Mouse (Mus musculus): ENCODE measurements at regions not wholly inside any gene's neighbourhood (a gene's known extent, or its start where the extent isn't known, plus 50 kb on each side); places are given as distances from the start of the nearest gene placed in this dataset.

GRCm38 (mm10) chr4:66617743-66618736, 209.3 kb upstream of the Tlr4 start:
- no peak overlapping the region for H3K4me3 ChIP-seq (ENCODE audit: control insufficient read depth in 1 of 2, insufficient read depth in 1 of 2, low read depth in 2 of 2, low read length in 2 of 2)
- DNase-seq (ENCODE audit: low read depth, low spot score): no peak
- no peak for TF ChIP-seq ELF1 (IDR thresholded peaks at IDR 0.05; ENCODE audit: low read depth, low read length)
- TF ChIP-seq ETS1 (IDR thresholded peaks at IDR 0.05; ENCODE audit: low read depth, low read length): no peak
- no peak for TF ChIP-seq ZNF384 (IDR thresholded peaks at IDR 0.05; ENCODE audit: low read depth, low read length)
- TF ChIP-seq NELFE (IDR thresholded peaks at IDR 0.05; ENCODE audit: low read depth, low read length): no peak
- TF ChIP-seq RCOR1 (IDR thresholded peaks at IDR 0.05; ENCODE audit: low read depth, low read length): no peak
- no peak for TF ChIP-seq E2F4 (IDR thresholded peaks at IDR 0.05; ENCODE audit: borderline replicate concordance, low read depth, low read length)
- TF ChIP-seq MAX (IDR thresholded peaks at IDR 0.05; ENCODE audit: low read length): no peak
- no peak for TF ChIP-seq USF2 (IDR thresholded peaks at IDR 0.05; ENCODE audit: borderline replicate concordance in 1 of 2, insufficient read depth in 1 of 2, low read depth in 1 of 2, low read length in 2 of 2)
- TF ChIP-seq ZKSCAN1 (IDR thresholded peaks at IDR 0.05; ENCODE audit: low read depth, low read length): no peak
- no peak for TF ChIP-seq RAD21 (IDR thresholded peaks at IDR 0.05; ENCODE audit: low read depth, low read length)
- TF ChIP-seq SMC3 (IDR thresholded peaks at IDR 0.05; ENCODE audit: low read depth, low read length): no peak
- TF ChIP-seq NRF1 (IDR thresholded peaks at IDR 0.05; ENCODE audit: insufficient read depth, low read depth, low read length, poor library complexity, severe bottlenecking): no peak
- no peak overlapping the region for H3K27ac ChIP-seq (ENCODE audit: control insufficient read depth, low read depth, low read length)
- H3K36me3 ChIP-seq (ENCODE audit: control insufficient read depth in 1 of 2, insufficient read depth in 2 of 2, low read length in 2 of 2): no peaks in the 10 kb centered on the region
- H3K27me3 ChIP-seq (ENCODE audit: control insufficient read depth in 1 of 2, insufficient read depth in 2 of 2, low read length in 2 of 2): no peaks in the 10 kb centered on the region
- no peaks in the 10 kb centered on the region for H3K9me3 ChIP-seq (replicated peaks; ENCODE audit: insufficient read depth, low read length)
- H3K4me1 ChIP-seq (ENCODE audit: control insufficient read depth in 1 of 2, insufficient read depth in 2 of 2, low read length in 2 of 2): no peaks in the 10 kb centered on the region
- H3K79me2 ChIP-seq (ENCODE audit: control insufficient read depth, insufficient read depth, low read length, poor library complexity): no peaks in the 10 kb centered on the region
- no peak overlapping the region for H3K9ac ChIP-seq (ENCODE audit: control insufficient read depth, low read depth, low read length, poor library complexity, severe bottlenecking)

- no peaks in the 10 kb centered on the region for H3K27me3 ChIP-seq (ENCODE audit: control insufficient read depth in 1 of 2, insufficient read depth in 2 of 2, low read length in 2 of 2)
- H3K9me3 ChIP-seq (replicated peaks; ENCODE audit: insufficient read depth, low read length): no peaks in the 10 kb centered on the region
- H3K4me3 ChIP-seq (ENCODE audit: control insufficient read depth in 1 of 2, insufficient read depth in 1 of 2, low read depth in 2 of 2, low read length in 2 of 2): no peak overlapping the region
- H3K9ac ChIP-seq (ENCODE audit: control insufficient read depth, low read depth, low read length, poor library complexity, severe bottlenecking): no peak overlapping the region
- H3K27ac ChIP-seq (ENCODE audit: control insufficient read depth, low read depth, low read length): no peak overlapping the region
- no peak for DNase-seq (ENCODE audit: low read depth, low spot score)
- H3K79me2 ChIP-seq (ENCODE audit: control insufficient read depth, insufficient read depth, low read length, poor library complexity): no peaks in the 10 kb centered on the region
- H3K36me3 ChIP-seq (ENCODE audit: control insufficient read depth in 1 of 2, insufficient read depth in 2 of 2, low read length in 2 of 2): no peaks in the 10 kb centered on the region
- TF ChIP-seq ETS1 (IDR thresholded peaks at IDR 0.05; ENCODE audit: low read depth, low read length): no peak
- TF ChIP-seq KAT2A (conservative IDR thresholded peaks at IDR 0.05; ENCODE audit: low read depth, low read length): no peak
- no peak for TF ChIP-seq POLR2AphosphoS5 (IDR thresholded peaks at IDR 0.05; ENCODE audit: borderline replicate concordance, low read depth, low read length)
- no peak for TF ChIP-seq USF2 (IDR thresholded peaks at IDR 0.05; ENCODE audit: borderline replicate concordance in 1 of 2, insufficient read depth in 1 of 2, low read depth in 1 of 2, low read length in 2 of 2)
- no peak for TF ChIP-seq POLR2AphosphoS2 (IDR thresholded peaks at IDR 0.05; ENCODE audit: low read length)
- no peak for TF ChIP-seq POLR2A (IDR thresholded peaks at IDR 0.05; ENCODE audit: control insufficient read depth in 1 of 2, insufficient read depth in 1 of 2, low read depth in 1 of 2, low read length in 2 of 2, poor library complexity in 1 of 2)
- TF ChIP-seq CHD1 (IDR thresholded peaks at IDR 0.05; ENCODE audit: low read depth, low read length): no peak
- TF ChIP-seq NRF1 (IDR thresholded peaks at IDR 0.05; ENCODE audit: insufficient read depth, low read depth, low read length, poor library complexity, severe bottlenecking): no peak
- TF ChIP-seq MAFK (IDR thresholded peaks at IDR 0.05; ENCODE audit: borderline replicate concordance, low read depth, low read length): no peak
- no peaks in the 10 kb centered on the region for H3K4me1 ChIP-seq (ENCODE audit: control insufficient read depth in 1 of 2, insufficient read depth in 2 of 2, low read length in 2 of 2)
These were observed 210.3 kb upstream of the Tlr4 start for GRCm38 (mm10) chr4:66617101-66617500.
